9 mouse cellular contexts compared by ENCODE assay signal in the genomic region with DNA sequence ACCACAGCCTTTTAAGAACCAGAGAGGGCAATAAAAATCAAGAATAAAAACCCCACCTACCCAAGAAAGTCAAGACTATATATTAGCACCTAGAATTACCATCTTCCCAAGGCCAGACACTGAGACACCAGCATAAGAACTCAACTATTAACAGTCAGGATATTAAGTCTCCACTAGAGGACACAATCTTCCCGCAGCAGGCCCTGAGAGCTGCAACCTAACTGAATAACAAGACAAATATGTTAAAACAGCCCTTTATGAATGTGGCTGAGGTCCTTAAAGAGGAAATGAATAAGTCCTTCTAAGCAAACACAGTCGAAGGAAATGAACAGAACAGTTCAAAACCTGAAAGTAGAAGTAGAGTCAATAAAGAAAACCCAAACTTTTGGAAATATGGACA. TPM values are rescaled to one million over a fixed set of nuclear protein-coding genes. Genes with fewer than 3 reads are reported as not detected.
DNase-seq lines count a peak whose midpoint lies in the region; ATAC-seq and TF ChIP-seq lines count a peak whose summit lies in the region.
"Had no signal": no experiment of that assay in that cellular context is flagged by ENCODE, and none has a peak within 500 bp of the region (broad histone marks: within the 10 kb centered on the region; RNA-seq: fewer than 3 reads in every experiment).

No protein-coding gene starts in this region.

- no peak for TF ChIP-seq EP300 in stomach, postnatal 0 days (optimal IDR thresholded peaks at IDR 0.05)

- TF ChIP-seq CTCF in stomach, postnatal 0 days (IDR thresholded peaks at IDR 0.05; ENCODE audit: low read depth) = peak; percentile 65

- no peak overlapping the region for H3K9ac ChIP-seq in hindbrain, embryonic 15.5 days
- H3K9ac ChIP-seq in hindbrain, embryonic 12.5 days = no peak overlapping the region
- H3K9ac ChIP-seq in midbrain, embryonic 15.5 days = no peak overlapping the region
- H3K9ac ChIP-seq in midbrain, embryonic 13.5 days (replicated peaks) = no peak overlapping the region
- H3K9ac ChIP-seq in stomach, postnatal 0 days (ENCODE audit: low read length) = no peak overlapping the region
- H3K9ac ChIP-seq in kidney, embryonic 14.5 days (ENCODE audit: low read depth, low read length) = no peak overlapping the region
- H3K9ac ChIP-seq: lung, embryonic 15.5 days had no signal

- no peaks in the 10 kb centered on the region for H3K27me3 ChIP-seq in hindbrain, embryonic 15.5 days
- H3K27me3 ChIP-seq in hindbrain, embryonic 12.5 days = no peaks in the 10 kb centered on the region
- no peaks in the 10 kb centered on the region for H3K27me3 ChIP-seq in midbrain, embryonic 15.5 days (replicated peaks)
- no peaks in the 10 kb centered on the region for H3K27me3 ChIP-seq in midbrain, embryonic 13.5 days
- H3K27me3 ChIP-seq in stomach, postnatal 0 days (ENCODE audit: control insufficient read depth, insufficient read depth, low read length) = no peaks in the 10 kb centered on the region
- H3K27me3 ChIP-seq in kidney, embryonic 14.5 days (ENCODE audit: control insufficient read depth, insufficient read depth, low read length) = no peaks in the 10 kb centered on the region
- H3K27me3 ChIP-seq: lung, embryonic 15.5 days had no signal

- H3K4me1 ChIP-seq in hindbrain, embryonic 15.5 days (replicated peaks) = no peaks in the 10 kb centered on the region
- H3K4me1 ChIP-seq in hindbrain, embryonic 12.5 days = no peaks in the 10 kb centered on the region
- no peaks in the 10 kb centered on the region for H3K4me1 ChIP-seq in midbrain, embryonic 15.5 days
- no peaks in the 10 kb centered on the region for H3K4me1 ChIP-seq in midbrain, embryonic 13.5 days (replicated peaks)
- no peaks in the 10 kb centered on the region for H3K4me1 ChIP-seq in stomach, postnatal 0 days (replicated peaks; ENCODE audit: control insufficient read depth, insufficient read depth)
- H3K4me1 ChIP-seq in kidney, embryonic 14.5 days (ENCODE audit: control insufficient read depth, insufficient read depth, low read length) = no peaks in the 10 kb centered on the region
- H3K4me1 ChIP-seq: lung, embryonic 15.5 days had no signal

- H3K4me2 ChIP-seq in hindbrain, embryonic 15.5 days = no peak overlapping the region
- no peak overlapping the region for H3K4me2 ChIP-seq in hindbrain, embryonic 12.5 days (replicated peaks)
- no peak overlapping the region for H3K4me2 ChIP-seq in midbrain, embryonic 15.5 days
- H3K4me2 ChIP-seq in midbrain, embryonic 13.5 days (replicated peaks) = no peak overlapping the region
- H3K4me2 ChIP-seq in stomach, postnatal 0 days (replicated peaks; ENCODE audit: low read depth) = no peak overlapping the region
- H3K4me2 ChIP-seq in kidney, embryonic 14.5 days (replicated peaks; ENCODE audit: low read depth, low read length) = no peak overlapping the region
- H3K4me2 ChIP-seq: lung, embryonic 15.5 days had no signal

- H3K4me3 ChIP-seq in hindbrain, embryonic 15.5 days = no peak overlapping the region
- no peak overlapping the region for H3K4me3 ChIP-seq in hindbrain, embryonic 12.5 days
- H3K4me3 ChIP-seq in midbrain, embryonic 15.5 days = no peak overlapping the region
- no peak overlapping the region for H3K4me3 ChIP-seq in midbrain, embryonic 13.5 days (replicated peaks)
- H3K4me3 ChIP-seq in stomach, postnatal 0 days (ENCODE audit: low read depth, low read length) = no peak overlapping the region
- H3K4me3 ChIP-seq in kidney, embryonic 14.5 days (ENCODE audit: low read length) = no peak overlapping the region
- H3K4me3 ChIP-seq: lung, embryonic 15.5 days had no signal

- peak; percentile 56; the same call in 1 of the 2 replicates for ATAC-seq in hindbrain, embryonic 15.5 days (ENCODE audit: low FRiP score, low read depth)
- no peak for ATAC-seq in hindbrain, embryonic 12.5 days (ENCODE audit: low FRiP score)
- ATAC-seq in midbrain, embryonic 15.5 days (replicated peaks) = 0 out of 2 replicates have a peak, but pooled peaks have one; percentile 45
- ATAC-seq in midbrain, embryonic 13.5 days = no peak
- no peak for ATAC-seq in stomach, postnatal 0 days (ENCODE audit: low FRiP score, low TSS enrichment)
- ATAC-seq in kidney, embryonic 14.5 days (ENCODE audit: low FRiP score, low TSS enrichment) = no peak

- peak; percentile 29 for DNase-seq in cerebellum, adult 8-10 months
- DNase-seq in stomach, postnatal 0 days (ENCODE audit: low spot score) = no peak
- DNase-seq: thymus, postnatal 25 days had no signal

- 63% methylated on average over 2 of the region's 2 CpGs for WGBS in hindbrain, embryonic 15.5 days
- 72% methylated on average over 2 of the region's 2 CpGs for WGBS in hindbrain, embryonic 12.5 days
- 68% methylated on average over 2 of the region's 2 CpGs for WGBS in midbrain, embryonic 15.5 days
- 61% methylated on average over 2 of the region's 2 CpGs for WGBS in midbrain, embryonic 13.5 days
- WGBS in stomach, postnatal 0 days = 31% methylated on average over 2 of the region's 2 CpGs
- 61% methylated on average over 2 of the region's 2 CpGs for WGBS in kidney, embryonic 14.5 days

- no peak overlapping the region for H3K27ac ChIP-seq in hindbrain, embryonic 15.5 days (replicated peaks)
- H3K27ac ChIP-seq in hindbrain, embryonic 12.5 days = no peak overlapping the region
- no peak overlapping the region for H3K27ac ChIP-seq in midbrain, embryonic 15.5 days
- H3K27ac ChIP-seq in midbrain, embryonic 13.5 days = no peak overlapping the region
- H3K27ac ChIP-seq in stomach, postnatal 0 days (replicated peaks) = no peak overlapping the region
- no peak overlapping the region for H3K27ac ChIP-seq in kidney, embryonic 14.5 days (ENCODE audit: low read depth, low read length)
- H3K27ac ChIP-seq: lung, embryonic 15.5 days had no signal

- no peaks in the 10 kb centered on the region for H3K36me3 ChIP-seq in hindbrain, embryonic 15.5 days
- H3K36me3 ChIP-seq in hindbrain, embryonic 12.5 days = no peaks in the 10 kb centered on the region
- no peaks in the 10 kb centered on the region for H3K36me3 ChIP-seq in midbrain, embryonic 15.5 days (replicated peaks)
- no peaks in the 10 kb centered on the region for H3K36me3 ChIP-seq in midbrain, embryonic 13.5 days
- H3K36me3 ChIP-seq in stomach, postnatal 0 days (ENCODE audit: control insufficient read depth, insufficient read depth, low read length) = no peaks in the 10 kb centered on the region
- H3K36me3 ChIP-seq in kidney, embryonic 14.5 days (ENCODE audit: control insufficient read depth, insufficient read depth, low read length) = no peaks in the 10 kb centered on the region
- H3K36me3 ChIP-seq: lung, embryonic 15.5 days had no signal

- H3K9me3 ChIP-seq in hindbrain, embryonic 15.5 days = no peaks in the 10 kb centered on the region
- H3K9me3 ChIP-seq in hindbrain, embryonic 12.5 days (replicated peaks) = no peaks in the 10 kb centered on the region
- no peaks in the 10 kb centered on the region for H3K9me3 ChIP-seq in midbrain, embryonic 15.5 days
- no peaks in the 10 kb centered on the region for H3K9me3 ChIP-seq in midbrain, embryonic 13.5 days
- H3K9me3 ChIP-seq in stomach, postnatal 0 days (ENCODE audit: control insufficient read depth, low read length) = no peaks in the 10 kb centered on the region
- H3K9me3 ChIP-seq in kidney, embryonic 14.5 days (ENCODE audit: control insufficient read depth, low read length) = no peaks in the 10 kb centered on the region
- H3K9me3 ChIP-seq: lung, embryonic 15.5 days had no signal

RNA-seq across cellular contexts. Expression of a gene that starts 49.6 kb away (rescaled TPM):
- 92.1 and 95.5 TPM in 2 replicates for polyA plus RNA-seq in hindbrain, embryonic 15.5 days (2015; fragmentation: Nextera tagmentation; extraction: Ambion mirVana)
- 16.7 and 20.5 TPM in 2 replicates for polyA plus RNA-seq in hindbrain, embryonic 12.5 days (2016; fragmentation: Nextera tagmentation; extraction: Ambion mirVana)
- 112 and 121 TPM in 2 replicates for polyA plus RNA-seq in midbrain, embryonic 15.5 days (2015; fragmentation: Nextera tagmentation; extraction: Ambion mirVana)
- 50.8 and 57.6 TPM in 2 replicates for polyA plus RNA-seq in midbrain, embryonic 13.5 days (2015; fragmentation: Nextera tagmentation; extraction: Ambion mirVana)
- 4.7 and 5.5 TPM in 2 replicates for polyA plus RNA-seq in stomach, postnatal 0 days (2015; fragmentation: Nextera tagmentation; extraction: Ambion mirVana)
- polyA plus RNA-seq in kidney, embryonic 14.5 days (2014; fragmentation: Nextera tagmentation; extraction: Ambion mirVana) = 6.5 and 7.8 TPM in 2 replicates

Comparison
In these comparisons a context has a peak if more than half of its experiments do, and no peak if none do; other contexts are left out.
1. ATAC-seq: peak in hindbrain, embryonic 15.5 days (single experiment) and midbrain, embryonic 15.5 days (single experiment); none in hindbrain, embryonic 12.5 days (single experiment), midbrain, embryonic 13.5 days (single experiment), stomach, postnatal 0 days (single experiment) and kidney, embryonic 14.5 days (single experiment).